7 mouse cellular contexts compared by ENCODE assay signal in genomic region chr13:113035852-113036251, GRCm38 (mm10). TPM values are rescaled to one million over a fixed set of nuclear protein-coding genes. Genes with fewer than 3 reads are reported as not detected.
DNase-seq lines count a peak whose midpoint lies in the region; ATAC-seq and TF ChIP-seq lines count a peak whose summit lies in the region.

No protein-coding gene starts in this region.

- ATAC-seq in megakaryocyte, adult 5-6 weeks (ENCODE audit: poor library complexity, severe bottlenecking), result peak; percentile 73

- peak; percentile 80 for TF ChIP-seq CTCF in cortical plate, adult 2 months (IDR thresholded peaks at IDR 0.05; ENCODE audit: extremely low read depth, insufficient read depth, low read length)
- TF ChIP-seq CTCF in left cerebral cortex, adult 2 months (IDR thresholded peaks at IDR 0.05), result peak; percentile 88

- no peak overlapping the region for H3K27ac ChIP-seq in cortical plate, adult 2 months (ENCODE audit: insufficient read depth, low read length)
- H3K27ac ChIP-seq in left cerebral cortex, adult 2 months, result no peak overlapping the region

- DNase-seq in adrenal gland, adult (ENCODE audit: inconsistent age in 2 of 2, low spot score in 1 of 2), result peak; percentile 69 to 92
- peak; percentile 36 for DNase-seq in gastrocnemius, postnatal 10 days
- peak; percentile 94 for DNase-seq in hindlimb bud, embryonic 11.5 days (ENCODE audit: extremely low spot score, low read depth, low spot score)
- DNase-seq in left cerebral cortex, adult 2 months (ENCODE audit: extremely low spot score in 1 of 2, low spot score in 2 of 2), result peak; percentile 64 to 69
- peak; percentile 50 for DNase-seq in right cerebral cortex, postnatal 14 days

- no peak for TF ChIP-seq POLR2A in cortical plate, adult 2 months (IDR thresholded peaks at IDR 0.05; ENCODE audit: extremely low read depth, insufficient read depth, low read length)

- H3K4me1 ChIP-seq in cortical plate, adult 2 months (ENCODE audit: control insufficient read depth, insufficient read depth, low read length), result no peaks in the 10 kb centered on the region

- intact Hi-C loops in left cerebral cortex, adult 2 months (cut with DNase I), result loop anchor here (1.0 to 2.0 kb wide), 4 partner anchors 37 to 362 kb away; partner anchors contain the start of genes Dhx29 and Mtrex

- H3K4me3 ChIP-seq in cortical plate, adult 2 months (ENCODE audit: insufficient read depth, low read length), result no peak overlapping the region
- H3K4me3 ChIP-seq in left cerebral cortex, adult 2 months, result no peak overlapping the region

RNA-seq across cellular contexts. Expression of gene Cdc20b, which starts 0.9 kb away (rescaled TPM):
- 0.08 TPM in 1 of 2 replicates, not detected in the other for polyA plus RNA-seq in cortical plate, adult 2 months (2012; rRNA removed)
- not detected for total RNA-seq in gastrocnemius, postnatal 10 days (2021)
- total RNA-seq in left cerebral cortex, adult 2 months (2021), result under 1 TPM in 1 of 2 experiments, not detected in 1; 0.29 TPM
- total RNA-seq in megakaryocyte, adult 5-6 weeks (2015), result not detected in 2 replicates
- not detected in 2 replicates for total RNA-seq in megakaryocyte, adult 5-6 weeks (2017)

RNA-seq across cellular contexts. Expression of gene Gpx8, which starts 10.4 kb away (rescaled TPM):
- polyA plus RNA-seq in cortical plate, adult 2 months (2012; rRNA removed), result 10.4 and 10.7 TPM in 2 replicates
- 10 to 100 TPM; 36.2 to 43.7 TPM for total RNA-seq in gastrocnemius, postnatal 10 days (2021)
- 1 to 10 TPM; 8.1 to 8.5 TPM for total RNA-seq in left cerebral cortex, adult 2 months (2021)
- total RNA-seq in megakaryocyte, adult 5-6 weeks (2015), result 0.85 TPM in 1 of 2 replicates, not detected in the other
- total RNA-seq in megakaryocyte, adult 5-6 weeks (2017), result 1.9 TPM in 1 of 2 replicates, not detected in the other

RNA-seq across cellular contexts. Expression of gene Mcidas, which starts 42.2 kb away (rescaled TPM):
- 0.10 and 0.13 TPM in 2 replicates for polyA plus RNA-seq in cortical plate, adult 2 months (2012; rRNA removed)
- not detected for total RNA-seq in gastrocnemius, postnatal 10 days (2021)
- under 1 TPM; 0.36 to 0.37 TPM for total RNA-seq in left cerebral cortex, adult 2 months (2021)
- not detected in 2 replicates for total RNA-seq in megakaryocyte, adult 5-6 weeks (2015)
- not detected in 2 replicates for total RNA-seq in megakaryocyte, adult 5-6 weeks (2017)

RNA-seq across cellular contexts. Expression of gene Ccno, which starts 48.2 kb away (rescaled TPM):
- polyA plus RNA-seq in cortical plate, adult 2 months (2012; rRNA removed), result 1.8 and 2.7 TPM in 2 replicates
- under 1 TPM; 0.21 to 0.23 TPM for total RNA-seq in gastrocnemius, postnatal 10 days (2021)
- total RNA-seq in left cerebral cortex, adult 2 months (2021), result 1 to 10 TPM; 1.5 to 2.0 TPM
- total RNA-seq in megakaryocyte, adult 5-6 weeks (2015), result 2.8 and 4.7 TPM in 2 replicates
- total RNA-seq in megakaryocyte, adult 5-6 weeks (2017), result 4.1 and 5.9 TPM in 2 replicates

Comparison
In these comparisons a context has a peak if more than half of its experiments do, and no peak if none do; other contexts are left out.
1. DNase-seq: peak in every context shown above with its lines; median percentile 94 in hindlimb bud, embryonic 11.5 days; 80 in adrenal gland, adult; 66 in left cerebral cortex, adult 2 months; 50 in right cerebral cortex, postnatal 14 days; 36 in gastrocnemius, postnatal 10 days.